Mouse (Mus musculus): Measurements from ENCODE around the gene Phex. TPM values are rescaled to one million over a fixed set of nuclear protein-coding genes. Genes with fewer than 3 reads are reported as not detected.

Gene Phex
- polyA plus RNA-seq, 1 experiment from 2014 or later = 0.25 TPM

DNA sequence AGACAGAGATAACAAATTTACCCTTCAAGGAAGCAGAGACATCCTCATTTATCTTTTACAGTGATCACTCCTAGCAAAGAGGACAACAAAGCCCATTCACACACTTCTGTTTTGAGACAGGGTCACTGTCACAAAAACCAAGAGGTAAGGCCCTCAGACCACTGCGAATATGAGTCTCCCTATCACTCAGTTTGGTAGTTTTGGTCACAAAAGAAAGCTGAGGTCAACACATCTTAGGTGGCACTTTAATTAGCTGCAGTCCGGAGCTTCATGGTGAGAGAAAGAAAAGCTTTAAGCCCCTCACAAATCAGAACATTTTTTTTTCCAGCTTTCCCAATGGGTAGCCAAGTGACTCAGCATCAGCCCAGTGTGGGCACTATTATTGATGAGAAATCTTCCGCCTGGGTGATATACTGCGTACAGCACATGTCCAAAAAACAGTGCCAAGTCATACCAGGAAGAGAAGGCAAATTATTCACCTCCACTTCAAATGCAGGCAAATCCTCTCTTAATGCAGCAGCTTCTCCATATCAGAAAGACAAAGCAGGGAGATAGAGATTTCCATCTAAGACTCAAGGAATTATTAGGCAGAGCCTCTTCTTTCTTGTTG lies 108.2 kb downstream of the Phex start:
- Histone ChIP-seq H3K27me3 (no peaks in the 10 kb centered on the region), H3K4me1 (replicated peaks) (peaks cover 15% of the 10 kb centered on the region), H3K4me3 (no peak overlapping the region), H3K9ac (no peak overlapping the region), H3K9me3 (no peaks in the 10 kb centered on the region), H3K4me2 (no peak overlapping the region), H3K27ac (replicated peaks) (peak overlapping the region; percentile 38), H3K36me3 (no peaks in the 10 kb centered on the region)
- 35% methylated on average over 4 of the region's 4 CpGs for WGBS
- peak; percentile 78 for ATAC-seq (ENCODE audit: low read depth)

DNA sequence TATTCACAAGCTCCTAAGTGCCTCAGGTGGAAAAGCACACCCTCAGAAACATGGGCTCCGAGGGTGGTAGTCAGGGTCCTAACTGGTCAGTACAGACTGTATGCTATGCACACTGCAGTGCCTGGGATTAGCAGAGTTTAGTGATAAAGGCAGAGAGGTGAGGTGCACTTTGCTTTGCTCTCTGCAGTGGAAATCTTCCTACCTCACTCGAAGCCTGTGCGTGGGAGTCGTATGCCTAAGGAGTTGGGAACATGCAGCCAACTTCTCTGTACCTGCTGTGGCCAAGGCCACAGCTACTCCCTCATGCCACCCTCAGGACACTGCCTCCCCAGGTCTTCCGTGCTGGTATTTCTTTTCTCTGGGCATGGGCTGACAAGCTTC lies 109.3 kb downstream of the Phex start:
- Histone ChIP-seq H3K27me3 (no peaks in the 10 kb centered on the region), H3K9ac (no peak overlapping the region), H3K36me3 (no peaks in the 10 kb centered on the region), H3K4me3 (no peak overlapping the region), H3K4me1 (replicated peaks) (peaks cover 15% of the 10 kb centered on the region), H3K4me2 (no peak overlapping the region), H3K9me3 (no peaks in the 10 kb centered on the region), H3K27ac (replicated peaks) (no peak overlapping the region)
- ATAC-seq (ENCODE audit: low read depth) = no peak
- WGBS = 85% methylated on average over 5 of the region's 5 CpGs

DNA sequence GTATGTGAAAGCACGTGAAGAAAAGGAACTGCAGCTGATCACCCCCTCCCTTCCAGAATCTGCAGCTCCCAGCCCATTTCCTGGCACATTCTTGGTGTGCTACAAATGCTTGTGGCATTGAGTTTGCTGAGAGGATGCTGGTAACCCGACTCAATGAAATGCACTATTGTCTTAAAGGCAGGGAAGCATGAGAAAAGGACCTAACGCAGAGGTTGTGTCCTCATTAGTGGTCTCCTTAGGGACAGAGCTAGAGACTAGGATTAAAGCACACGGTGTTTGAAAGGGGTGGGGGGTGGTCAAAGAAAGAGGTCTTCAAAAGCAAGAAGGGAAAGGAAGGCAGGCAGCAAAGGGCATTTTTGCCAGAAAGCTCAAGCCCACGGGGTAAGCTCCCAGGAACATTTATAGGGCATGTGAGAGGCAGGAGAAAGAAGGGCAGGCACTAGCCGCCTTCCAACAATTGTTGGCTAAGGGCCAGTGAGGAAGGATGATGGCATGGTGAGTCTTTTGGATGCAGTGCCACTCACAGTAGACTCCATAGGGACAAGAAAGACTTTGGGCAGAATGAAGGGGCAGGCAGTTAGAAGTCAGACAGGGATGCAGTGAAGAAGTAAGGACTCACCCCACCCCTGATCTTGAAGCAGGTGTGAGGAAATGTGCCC lies 109.8 kb downstream of the Phex start:
- H3K4me2 ChIP-seq = no peak overlapping the region
- ATAC-seq (ENCODE audit: low read depth) = no peak
- no peak overlapping the region for H3K27ac ChIP-seq (replicated peaks)
- peaks cover 15% of the 10 kb centered on the region for H3K4me1 ChIP-seq (replicated peaks)
- H3K4me3 ChIP-seq = no peak overlapping the region
- H3K9me3 ChIP-seq = no peaks in the 10 kb centered on the region
- 32% methylated on average over 6 of the region's 6 CpGs for WGBS
- H3K36me3 ChIP-seq = no peaks in the 10 kb centered on the region
- H3K9ac ChIP-seq = no peak overlapping the region
- H3K27me3 ChIP-seq = no peaks in the 10 kb centered on the region

DNA sequence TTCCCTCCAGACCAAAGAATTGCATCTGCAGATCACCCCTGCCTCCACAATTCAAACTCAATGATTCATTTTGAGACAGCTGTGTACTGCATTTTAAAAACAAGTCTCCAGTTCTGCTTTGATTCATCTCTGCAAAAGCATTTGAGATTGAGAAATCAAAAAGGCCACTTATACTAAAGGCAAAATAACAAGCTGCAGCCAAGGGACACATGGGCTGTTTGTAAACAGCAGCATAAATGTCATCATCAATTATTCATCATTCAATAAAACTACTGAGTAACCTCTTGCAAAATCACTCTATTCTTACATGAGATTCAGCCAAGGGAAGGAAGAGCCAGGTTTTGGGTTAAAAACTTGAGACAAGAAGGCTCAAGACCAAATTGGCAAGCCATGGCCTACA lies 122.7 kb downstream of the Phex start:
- ATAC-seq (ENCODE audit: low read depth) = no peak
- H3K9ac ChIP-seq = no peak overlapping the region
- no peaks in the 10 kb centered on the region for H3K4me1 ChIP-seq (replicated peaks)
- H3K27me3 ChIP-seq = no peaks in the 10 kb centered on the region
- H3K4me3 ChIP-seq = no peak overlapping the region
- H3K27ac ChIP-seq (replicated peaks) = no peak overlapping the region
- no peak overlapping the region for H3K4me2 ChIP-seq
- no peaks in the 10 kb centered on the region for H3K9me3 ChIP-seq
- no peaks in the 10 kb centered on the region for H3K36me3 ChIP-seq

DNA sequence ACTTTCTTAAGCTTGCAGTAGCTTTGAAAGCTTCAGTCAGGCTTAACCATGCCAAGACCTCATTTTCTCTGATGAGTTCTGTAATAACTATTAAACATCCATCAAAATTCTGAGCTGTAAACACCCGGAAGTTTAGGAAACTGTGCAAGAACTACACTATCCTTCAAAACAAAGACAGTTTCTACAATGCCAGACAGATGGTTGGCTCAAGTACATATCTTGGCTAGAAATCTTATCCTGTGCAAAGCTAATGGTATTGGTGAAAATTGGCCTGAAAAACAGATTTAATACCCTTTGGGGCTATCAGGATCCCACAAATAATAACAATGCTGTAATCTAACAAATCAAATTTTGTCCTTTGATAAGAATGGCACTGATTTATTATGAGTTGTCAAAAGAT lies 138.5 kb downstream of the Phex start:
- WGBS = 82% methylated on average over 1 of the region's 1 CpGs
- H3K4me2 ChIP-seq = no peak overlapping the region
- no peaks in the 10 kb centered on the region for H3K36me3 ChIP-seq
- no peaks in the 10 kb centered on the region for H3K4me1 ChIP-seq (replicated peaks)
- no peak overlapping the region for H3K9ac ChIP-seq
- no peak for ATAC-seq (ENCODE audit: low read depth)
- no peaks in the 10 kb centered on the region for H3K27me3 ChIP-seq
- H3K27ac ChIP-seq (replicated peaks) = no peak overlapping the region
- H3K9me3 ChIP-seq = no peaks in the 10 kb centered on the region
- no peak overlapping the region for H3K4me3 ChIP-seq

DNA sequence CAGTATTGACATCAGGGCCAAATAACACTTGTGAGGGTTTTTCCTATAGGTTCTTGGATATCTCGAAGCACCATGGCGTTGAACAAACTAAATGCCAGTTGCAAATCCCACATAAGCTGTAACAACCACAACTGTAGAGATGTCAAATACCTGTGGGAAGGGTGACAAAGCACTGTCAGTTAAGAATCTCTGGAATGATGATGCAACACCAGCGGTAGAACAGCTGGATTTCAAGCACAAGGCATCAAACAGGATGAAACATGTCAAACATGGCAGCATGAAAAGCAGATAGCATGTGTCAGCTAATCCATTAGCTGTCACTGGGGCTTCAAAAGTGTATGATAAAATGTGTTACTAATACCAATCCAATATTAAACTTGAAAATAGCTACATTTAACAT lies 141.8 kb downstream of the Phex start:
- no peaks in the 10 kb centered on the region for H3K9me3 ChIP-seq
- no peak overlapping the region for H3K27ac ChIP-seq (replicated peaks)
- no peaks in the 10 kb centered on the region for H3K27me3 ChIP-seq

DNA sequence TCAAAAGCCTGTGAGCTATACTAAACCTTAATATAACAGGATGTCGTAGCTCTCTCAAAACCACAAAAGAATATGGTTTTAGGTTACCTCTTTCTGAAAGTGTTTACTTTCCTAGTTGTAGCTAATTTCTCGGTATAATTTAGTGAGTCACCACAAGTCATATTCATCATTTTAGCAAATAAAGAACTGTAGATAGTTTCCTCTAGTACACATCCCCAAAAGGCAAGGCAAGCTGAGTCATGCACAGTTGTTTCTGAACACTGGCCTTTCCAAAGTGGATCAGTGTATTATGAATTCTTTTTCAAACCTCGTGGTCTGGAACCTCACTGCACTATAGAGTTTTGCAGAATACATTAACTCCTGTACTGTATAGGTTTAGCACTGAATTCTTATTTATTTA lies 143.5 kb downstream of the Phex start:
- Histone ChIP-seq H3K4me3 (no peak overlapping the region), H3K9me3 (no peaks in the 10 kb centered on the region), H3K27ac (replicated peaks) (no peak overlapping the region), H3K4me1 (replicated peaks) (no peaks in the 10 kb centered on the region), H3K4me2 (no peak overlapping the region), H3K36me3 (no peaks in the 10 kb centered on the region), H3K9ac (no peak overlapping the region), H3K27me3 (no peaks in the 10 kb centered on the region)
- ATAC-seq (ENCODE audit: low read depth) = no peak
- WGBS = 87% methylated on average over 3 of the region's 3 CpGs

More for the DNA sequence above, 141.8 kb downstream of the Phex start:
- Histone ChIP-seq H3K9ac (no peak overlapping the region), H3K4me1 (replicated peaks) (no peaks in the 10 kb centered on the region), H3K4me3 (no peak overlapping the region), H3K4me2 (no peak overlapping the region), H3K36me3 (no peaks in the 10 kb centered on the region)
- WGBS = 89% methylated on average over 3 of the region's 3 CpGs
- ATAC-seq (ENCODE audit: low read depth) = no peak

DNA sequence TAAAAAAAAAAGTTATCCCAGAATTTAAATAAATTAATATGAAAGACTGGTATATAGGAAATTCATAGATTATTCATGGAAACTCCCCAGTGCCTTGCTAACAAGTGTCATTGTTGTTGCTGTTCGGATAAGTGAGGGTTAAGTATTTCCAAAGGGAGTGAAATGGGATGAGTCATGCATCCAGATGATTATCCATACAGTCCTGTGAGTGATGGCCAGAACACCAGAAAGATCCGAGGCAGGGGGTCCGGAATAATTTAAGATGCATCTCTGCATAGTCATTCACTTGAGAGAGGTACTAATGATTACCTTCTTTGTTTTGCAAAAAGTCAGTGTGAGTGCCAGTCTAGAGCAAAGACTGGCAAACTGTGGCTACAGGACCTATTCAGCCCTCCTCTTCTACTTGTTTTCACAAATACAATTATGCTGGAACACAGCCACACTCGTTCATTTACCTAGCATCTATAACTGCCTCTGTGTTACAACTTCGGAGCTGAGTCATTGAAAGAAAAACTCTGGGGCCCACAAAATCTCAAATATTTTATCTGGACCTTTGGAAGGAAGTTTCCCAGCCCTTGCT lies 145.3 kb downstream of the Phex start:
- H3K9ac ChIP-seq = no peak overlapping the region
- H3K36me3 ChIP-seq = no peaks in the 10 kb centered on the region
- no peaks in the 10 kb centered on the region for H3K4me1 ChIP-seq (replicated peaks)
- WGBS = 58% methylated on average over 5 of the region's 5 CpGs
- no peak for ATAC-seq (ENCODE audit: low read depth)
- H3K4me2 ChIP-seq = no peak overlapping the region
- H3K4me3 ChIP-seq = no peak overlapping the region
- H3K9me3 ChIP-seq = no peaks in the 10 kb centered on the region
- no peaks in the 10 kb centered on the region for H3K27me3 ChIP-seq
- no peak overlapping the region for H3K27ac ChIP-seq (replicated peaks)

DNA sequence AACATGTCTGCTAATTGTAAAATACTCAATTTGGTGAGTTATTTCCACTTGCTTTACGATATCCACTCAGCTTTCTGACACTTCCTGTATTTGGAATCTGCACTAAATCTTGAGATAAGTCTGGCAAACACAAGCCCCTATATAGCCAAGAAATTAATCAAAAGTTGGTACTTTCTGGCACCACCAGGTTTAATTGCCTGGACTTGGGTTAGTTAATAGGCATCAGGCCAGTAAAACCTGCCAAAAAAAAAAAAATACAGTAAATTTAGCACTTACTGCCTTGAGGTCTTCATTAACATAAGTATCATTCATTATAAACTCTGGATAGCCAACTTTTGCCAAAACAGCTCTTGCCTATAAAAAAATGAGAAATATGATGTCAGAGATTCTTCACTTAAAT lies 147.0 kb downstream of the Phex start:
- H3K4me1 ChIP-seq (replicated peaks) = no peaks in the 10 kb centered on the region
- H3K4me3 ChIP-seq = no peak overlapping the region
- H3K27ac ChIP-seq (replicated peaks) = no peak overlapping the region
- ATAC-seq (ENCODE audit: low read depth) = no peak
- no peak overlapping the region for H3K9ac ChIP-seq
- no peaks in the 10 kb centered on the region for H3K9me3 ChIP-seq
- no peaks in the 10 kb centered on the region for H3K36me3 ChIP-seq
- no peaks in the 10 kb centered on the region for H3K27me3 ChIP-seq
- no peak overlapping the region for H3K4me2 ChIP-seq
- 73% methylated on average over 1 of the region's 1 CpGs for WGBS

DNA sequence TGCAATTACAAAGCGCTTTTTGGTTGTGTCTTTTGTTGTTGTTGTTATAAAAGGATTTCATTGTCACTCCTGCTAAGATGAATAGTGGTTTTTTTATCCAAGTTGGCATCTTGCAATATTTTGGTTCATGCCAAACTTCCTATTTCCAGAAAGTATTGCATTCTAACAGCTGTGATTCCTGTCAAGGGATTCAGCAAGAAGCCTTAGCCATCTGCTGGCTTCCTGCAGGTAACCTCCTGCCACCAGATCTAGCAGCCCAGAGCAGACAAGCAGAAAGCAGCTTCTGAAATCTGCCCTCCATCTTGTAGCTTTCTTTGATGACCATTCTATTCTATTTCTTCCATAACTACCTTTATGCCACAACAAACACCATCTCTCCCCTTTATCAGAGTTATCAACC lies 212.4 kb downstream of the Phex start:
- 89% methylated on average over 1 of the region's 1 CpGs for WGBS
- no peak overlapping the region for H3K4me3 ChIP-seq

DNA sequence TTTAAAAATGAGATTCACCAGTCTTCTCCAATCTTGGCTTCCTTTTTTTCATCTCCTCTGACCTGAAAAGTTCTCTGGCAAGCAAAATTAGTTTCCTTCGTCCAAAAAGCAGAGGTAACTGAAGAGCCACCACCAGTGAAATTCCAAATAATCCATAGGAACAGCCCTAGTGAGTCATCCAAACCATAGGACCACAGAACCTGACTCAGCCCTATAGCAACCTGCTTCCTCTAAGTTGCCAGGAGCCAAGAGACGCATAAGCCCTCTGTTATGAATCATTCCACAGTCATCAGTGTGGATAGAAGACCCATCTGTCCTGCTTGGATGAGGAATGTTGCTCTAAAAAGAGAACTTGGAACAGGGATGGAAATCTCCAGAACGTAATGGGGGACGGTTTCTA lies 230.9 kb downstream of the Phex start:
- H3K4me1 ChIP-seq (replicated peaks) = no peaks in the 10 kb centered on the region
- H3K36me3 ChIP-seq = no peaks in the 10 kb centered on the region
- WGBS = 74% methylated on average over 4 of the region's 4 CpGs
- H3K27me3 ChIP-seq = no peaks in the 10 kb centered on the region
- no peak overlapping the region for H3K9ac ChIP-seq
- H3K9me3 ChIP-seq = no peaks in the 10 kb centered on the region
- H3K27ac ChIP-seq (replicated peaks) = no peak overlapping the region
- H3K4me3 ChIP-seq = no peak overlapping the region
- no peak for ATAC-seq (ENCODE audit: low read depth)
- no peak overlapping the region for H3K4me2 ChIP-seq

More for the DNA sequence above, 212.4 kb downstream of the Phex start:
- no peak for ATAC-seq (ENCODE audit: low read depth)
- Histone ChIP-seq H3K4me2 (no peak overlapping the region), H3K27ac (replicated peaks) (no peak overlapping the region), H3K9me3 (no peaks in the 10 kb centered on the region), H3K4me1 (replicated peaks) (no peaks in the 10 kb centered on the region), H3K9ac (no peak overlapping the region), H3K36me3 (no peaks in the 10 kb centered on the region), H3K27me3 (no peaks in the 10 kb centered on the region)

DNA sequence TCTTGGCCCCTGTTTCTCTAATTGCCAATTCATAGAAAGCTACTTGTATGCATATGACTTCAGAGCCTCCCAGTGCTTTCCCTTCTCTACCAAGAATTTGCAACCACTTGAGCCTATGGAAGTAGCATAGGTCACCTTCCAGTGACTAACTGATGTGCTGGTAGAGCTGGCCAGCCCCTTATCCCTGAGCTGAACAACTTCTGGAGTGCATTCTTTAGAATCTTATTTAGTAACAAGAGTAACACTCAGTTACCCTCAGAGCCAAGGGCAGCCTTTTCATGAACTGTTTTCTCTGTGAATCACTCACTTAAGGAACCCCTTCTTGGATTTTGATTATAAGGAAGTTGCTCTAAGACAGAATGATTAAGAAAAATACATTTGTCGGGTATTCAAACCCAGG lies 234.3 kb downstream of the Phex start:
- H3K9me3 ChIP-seq = no peaks in the 10 kb centered on the region
- 86% methylated on average over 1 of the region's 1 CpGs for WGBS
- H3K4me3 ChIP-seq = no peak overlapping the region
- no peaks in the 10 kb centered on the region for H3K36me3 ChIP-seq
- no peak overlapping the region for H3K27ac ChIP-seq (replicated peaks)
- H3K4me1 ChIP-seq (replicated peaks) = no peaks in the 10 kb centered on the region
- no peak overlapping the region for H3K4me2 ChIP-seq
- ATAC-seq (ENCODE audit: low read depth) = no peak
- H3K9ac ChIP-seq = no peak overlapping the region
- no peaks in the 10 kb centered on the region for H3K27me3 ChIP-seq

DNA sequence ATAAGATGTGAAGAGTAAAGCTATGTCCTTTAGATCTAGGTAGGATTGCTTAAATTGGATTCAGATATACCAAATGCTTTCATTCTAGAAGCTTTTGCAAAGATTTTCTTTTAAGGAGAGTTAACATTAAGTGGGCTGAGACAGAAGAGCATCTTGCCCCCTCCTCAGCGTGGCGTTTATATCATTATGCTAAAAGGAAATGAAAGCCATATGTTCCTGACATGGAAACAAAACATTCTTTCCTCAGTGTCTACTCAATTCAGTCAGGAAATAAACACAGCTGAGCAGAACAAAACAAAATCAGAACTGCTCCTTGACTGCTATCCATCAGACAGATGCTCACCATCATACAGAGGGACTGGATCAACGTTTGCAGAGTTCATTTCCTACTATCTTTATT lies 251.0 kb downstream of the Phex start:
- H3K4me1 ChIP-seq (replicated peaks) = no peaks in the 10 kb centered on the region
- 63% methylated on average over 3 of the region's 3 CpGs for WGBS
- no peak overlapping the region for H3K27ac ChIP-seq (replicated peaks)
- no peaks in the 10 kb centered on the region for H3K36me3 ChIP-seq
- no peaks in the 10 kb centered on the region for H3K9me3 ChIP-seq
- H3K9ac ChIP-seq = no peak overlapping the region
- H3K27me3 ChIP-seq = no peaks in the 10 kb centered on the region
- no peak overlapping the region for H3K4me3 ChIP-seq
- no peak for ATAC-seq (ENCODE audit: low read depth)
- H3K4me2 ChIP-seq = no peak overlapping the region

Data from neural tube, embryonic 13.5 days (tissue).